ENCODE assay signal across 10 mouse cellular contexts in the genomic region with DNA sequence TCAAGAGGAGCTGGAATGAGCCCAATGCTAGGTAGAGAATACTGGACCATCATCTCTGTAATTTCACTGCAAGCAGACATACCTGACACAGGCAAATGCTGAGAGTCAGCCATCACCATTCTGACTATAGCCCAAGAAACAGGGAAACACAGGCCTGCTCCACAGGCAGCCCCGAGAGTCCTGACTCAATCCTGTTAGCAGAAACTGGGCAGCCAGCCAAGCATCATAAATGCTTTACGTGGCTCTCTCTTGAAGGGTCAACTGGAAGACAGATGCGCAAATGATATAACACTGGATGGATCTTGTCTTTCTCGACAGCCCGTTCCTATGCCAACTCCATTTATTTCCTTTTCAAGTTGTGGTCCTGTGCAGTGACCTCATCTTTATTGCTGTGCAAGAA. TPM values are rescaled to one million over a fixed set of nuclear protein-coding genes. Genes with fewer than 3 reads are reported as not detected.
DNase-seq lines count a peak whose midpoint lies in the region; ATAC-seq lines count a peak whose summit lies in the region.
"Had no signal": no experiment of that assay in that cellular context is flagged by ENCODE, and none has a peak within 500 bp of the region (broad histone marks: within the 10 kb centered on the region; RNA-seq: fewer than 3 reads in every experiment).

No protein-coding gene starts in this region.

- H3K9me3 ChIP-seq in heart, embryonic 11.5 days (replicated peaks; ENCODE audit: control insufficient read depth, low read length), result no peaks in the 10 kb centered on the region
- H3K9me3 ChIP-seq: G1E had no signal

- no peak overlapping the region for H3K9ac ChIP-seq in heart, embryonic 11.5 days (ENCODE audit: low read depth, low read length)

- no peaks in the 10 kb centered on the region for H3K4me1 ChIP-seq in heart, embryonic 11.5 days (ENCODE audit: control insufficient read depth, insufficient read depth, low read length)

- no peak overlapping the region for H3K27ac ChIP-seq in heart, embryonic 11.5 days (ENCODE audit: low read depth, low read length)

- no peak overlapping the region for H3K4me2 ChIP-seq in heart, embryonic 11.5 days

- 0 out of 2 replicates have a peak, but pooled peaks have one; percentile 22 for ATAC-seq in heart, embryonic 11.5 days (replicated peaks; ENCODE audit: insufficient number of reproducible peaks, low FRiP score, low TSS enrichment)

- no peaks in the 10 kb centered on the region for H3K27me3 ChIP-seq in heart, embryonic 11.5 days (ENCODE audit: control insufficient read depth, insufficient read depth, low read length)

- no peak overlapping the region for H3K4me3 ChIP-seq in heart, embryonic 11.5 days (ENCODE audit: low read depth, low read length)
- H3K4me3 ChIP-seq: myocyte had no signal

- H3K36me3 ChIP-seq in heart, embryonic 11.5 days (ENCODE audit: control insufficient read depth, insufficient read depth, low read length), result no peaks in the 10 kb centered on the region
- H3K36me3 ChIP-seq: G1E had no signal

- WGBS in heart, embryonic 11.5 days (ENCODE audit: insufficient replicate concordance), result 47% methylated on average over 5 of the region's 5 CpGs

- DNase-seq in heart, adult 11 months, result no peak
- peak; percentile 8 for DNase-seq in urinary bladder, postnatal 25 days (ENCODE audit: low spot score)
- DNase-seq in urinary bladder, adult 2 months (ENCODE audit: low spot score), result no peak
- peak; percentile 77 for DNase-seq in kidney, postnatal 14 days
- DNase-seq in c-Kit-positive CD71-positive TER-119-positive erythroid progenitor cells, embryonic 14.5 days (ENCODE audit: low spot score), result no peak
- no peak for DNase-seq in natural killer cell, adult 2 months (ENCODE audit: low spot score in 2 of 2)
- DNase-seq in thymus, postnatal 4 days, result no peak

RNA-seq across cellular contexts. Expression of a gene that starts 34.7 kb away (rescaled TPM):
- 0.33 and 0.69 TPM in 2 replicates for polyA plus RNA-seq in heart, embryonic 11.5 days (2014; fragmentation: Nextera tagmentation; extraction: Ambion mirVana)
- 17.3 and 19.4 TPM in 2 replicates for polyA plus RNA-seq in urinary bladder, adult 2 months (2012; rRNA removed)
- polyA plus RNA-seq: G1E had no signal

Comparison
In these comparisons a context has a peak if more than half of its experiments do, and no peak if none do; other contexts are left out.
1. DNase-seq: peak in urinary bladder, postnatal 25 days (single experiment) and kidney, postnatal 14 days (single experiment); none in heart, adult 11 months (single experiment), urinary bladder, adult 2 months (single experiment), c-Kit-positive CD71-positive TER-119-positive erythroid progenitor cells, embryonic 14.5 days (single experiment), natural killer cell, adult 2 months (0 of 2) and thymus, postnatal 4 days (single experiment).
2. RNA of a gene that starts 34.7 kb away (polyA plus RNA-seq): 17.3 to 19.4 TPM in urinary bladder, adult 2 months; 0.33 to 0.69 TPM in heart, embryonic 11.5 days; every median in the first group is over 10 times any median in the second.